ENCODE assay signal across 8 mouse cellular contexts in genomic region chr12:72820940-72821431, GRCm38 (mm10).
DNase-seq lines count a peak whose midpoint lies in the region; ATAC-seq and TF ChIP-seq lines count a peak whose summit lies in the region.

No protein-coding gene starts in this region.

- peak overlapping the region; percentile 56 for H3K4me3 ChIP-seq in forebrain, embryonic 16.5 days (replicated peaks; ENCODE audit: low read length)
- peak overlapping the region; percentile 33 for H3K4me3 ChIP-seq in hindbrain, embryonic 14.5 days (replicated peaks; ENCODE audit: low read length)
- peak overlapping the region; percentile 44 for H3K4me3 ChIP-seq in liver, adult 2 months (ENCODE audit: insufficient read depth, low read depth, low read length)
- peak overlapping the region; percentile 46 for H3K4me3 ChIP-seq in midbrain, embryonic 15.5 days

- no peaks in the 10 kb centered on the region for H3K36me3 ChIP-seq in forebrain, embryonic 16.5 days (ENCODE audit: control insufficient read depth, insufficient read depth)
- H3K36me3 ChIP-seq in hindbrain, embryonic 14.5 days (replicated peaks; ENCODE audit: control insufficient read depth, insufficient read depth): no peaks in the 10 kb centered on the region
- H3K36me3 ChIP-seq in liver, adult 2 months (ENCODE audit: control insufficient read depth, insufficient read depth, low read length): no peaks in the 10 kb centered on the region
- H3K36me3 ChIP-seq in midbrain, embryonic 15.5 days (replicated peaks): no peaks in the 10 kb centered on the region

- peaks cover 15% of the 10 kb centered on the region for H3K27me3 ChIP-seq in forebrain, embryonic 16.5 days (replicated peaks; ENCODE audit: control insufficient read depth, insufficient read depth, low read length)
- H3K27me3 ChIP-seq in hindbrain, embryonic 14.5 days (ENCODE audit: control insufficient read depth, insufficient read depth, low read length): peaks cover 8% of the 10 kb centered on the region; the same call in 1 of the 2 replicates
- peaks cover 4% of the 10 kb centered on the region; the same call in 1 of the 2 replicates for H3K27me3 ChIP-seq in liver, adult 2 months (ENCODE audit: control insufficient read depth, insufficient read depth, low read length)
- peaks cover 19% of the 10 kb centered on the region for H3K27me3 ChIP-seq in midbrain, embryonic 15.5 days (replicated peaks)

- no peak for TF ChIP-seq CTCF in liver, adult 2 months (IDR thresholded peaks at IDR 0.05; ENCODE audit: low read depth, low read length)

- 1% methylated on average over 24 of the region's 24 CpGs for WGBS in forebrain, embryonic 16.5 days
- WGBS in hindbrain, embryonic 14.5 days: under 1% methylated on average over 24 of the region's 24 CpGs
- WGBS in liver, adult 2 months: 9% methylated on average over 24 of the region's 24 CpGs
- WGBS in midbrain, embryonic 15.5 days: 2% methylated on average over 24 of the region's 24 CpGs

- no peaks in the 10 kb centered on the region for H3K9me3 ChIP-seq in forebrain, embryonic 16.5 days (ENCODE audit: control insufficient read depth, low read length)
- H3K9me3 ChIP-seq in hindbrain, embryonic 14.5 days (ENCODE audit: control insufficient read depth, low read length): peaks cover 7% of the 10 kb centered on the region
- H3K9me3 ChIP-seq in midbrain, embryonic 15.5 days: no peaks in the 10 kb centered on the region

- H3K9ac ChIP-seq in forebrain, embryonic 16.5 days (replicated peaks; ENCODE audit: low read depth, low read length): peak overlapping the region; percentile 62
- peak overlapping the region; percentile 56 for H3K9ac ChIP-seq in hindbrain, embryonic 14.5 days
- no peak overlapping the region for H3K9ac ChIP-seq in liver, adult 2 months (ENCODE audit: low read depth, low read length)
- H3K9ac ChIP-seq in midbrain, embryonic 15.5 days: peak overlapping the region; percentile 59

- peaks cover 7% of the 10 kb centered on the region for H3K4me1 ChIP-seq in forebrain, embryonic 16.5 days (replicated peaks; ENCODE audit: control insufficient read depth, insufficient read depth, low read length)
- H3K4me1 ChIP-seq in hindbrain, embryonic 14.5 days (replicated peaks; ENCODE audit: control insufficient read depth, insufficient read depth, low read length): 0 out of 2 replicates have a peak, but pooled peaks cover 3% of the 10 kb centered on the region
- no peaks in the 10 kb centered on the region for H3K4me1 ChIP-seq in liver, adult 2 months (ENCODE audit: control insufficient read depth, insufficient read depth, low read length)
- H3K4me1 ChIP-seq in midbrain, embryonic 15.5 days: peaks cover 10% of the 10 kb centered on the region

- intact Hi-C loops in gastrocnemius, postnatal 36 days (cut with DNase I): no loop called here

- H3K79me2 ChIP-seq in liver, adult 2 months (ENCODE audit: control insufficient read depth, insufficient read depth, low read length): no peaks in the 10 kb centered on the region

- H3K4me2 ChIP-seq in forebrain, embryonic 16.5 days (ENCODE audit: low read length): peak overlapping the region; percentile 84
- peak overlapping the region; percentile 56 for H3K4me2 ChIP-seq in hindbrain, embryonic 14.5 days (replicated peaks)
- H3K4me2 ChIP-seq in midbrain, embryonic 15.5 days: peak overlapping the region; percentile 78

- peak; percentile 90 for ATAC-seq in forebrain, embryonic 16.5 days
- ATAC-seq in hindbrain, embryonic 14.5 days (ENCODE audit: low FRiP score): peak; percentile 90
- peak; percentile 89 for ATAC-seq in midbrain, embryonic 15.5 days (replicated peaks)

- peak; percentile 7 for DNase-seq in gastrocnemius, adult 18-20 months (ENCODE audit: low spot score)
- DNase-seq in gastrocnemius, postnatal 36 days: no peak
- peak; percentile 85 for DNase-seq in ZHBTc4 (ENCODE audit: low read depth, low spot score)
- peak; percentile 61 for DNase-seq in hindbrain, embryonic 14.5 days (ENCODE audit: low spot score)
- no peak for DNase-seq in liver, adult 2 months (ENCODE audit: extremely low read depth, low read depth, low spot score)
- DNase-seq in thymus, postnatal 4 days: peak; percentile 67

- no peak for TF ChIP-seq POLR2A in liver, adult 2 months (IDR thresholded peaks at IDR 0.05; ENCODE audit: extremely low read depth, insufficient read depth, low read length)

- peak overlapping the region; percentile 56; the same call in 1 of the 2 replicates for H3K27ac ChIP-seq in forebrain, embryonic 16.5 days (ENCODE audit: low read length)
- peak overlapping the region; percentile 71 for H3K27ac ChIP-seq in hindbrain, embryonic 14.5 days
- H3K27ac ChIP-seq in liver, adult 2 months (replicated peaks; ENCODE audit: insufficient read depth, low read depth, low read length): no peak overlapping the region
- H3K27ac ChIP-seq in midbrain, embryonic 15.5 days: peak overlapping the region; percentile 78

Comparison
In these comparisons a context has a peak if more than half of its experiments do, and no peak if none do; other contexts are left out.
1. DNase-seq: peak in gastrocnemius, adult 18-20 months (single experiment), ZHBTc4 (single experiment), hindbrain, embryonic 14.5 days (single experiment) and thymus, postnatal 4 days (single experiment); none in gastrocnemius, postnatal 36 days (0 of 2) and liver, adult 2 months (single experiment).
2. Peak in every context shown above with its lines, with median percentiles within 50 percentile points of each other: ATAC-seq, H3K4me2 ChIP-seq and H3K4me3 ChIP-seq.